Mouse (Mus musculus) kidney, postnatal 4 days (tissue): ENCODE data around the gene Gls.

Source experiments
- DNase-seq, 2 experiments: peaks; one replicate each; pipeline ENCODE4 v3.0.0; 2021; ENCODE audit warnings: mixed read lengths in 2 of 2

Gene Gls

GRCm38 (mm10) chr1:52152936-52153335 is 80.1 kb downstream of the Gls start:
- no peak for DNase-seq

GRCm38 (mm10) chr1:52152369-52152768 is 80.7 kb downstream of the Gls start:
- DNase-seq = no peak

GRCm38 (mm10) chr1:52151166-52151565 is 81.9 kb downstream of the Gls start:
- DNase-seq = no peak

- DNase-seq = peak; percentile 33 to 49
Measured at GRCm38 (mm10) chr1:52150676-52151075, 82.4 kb downstream of the Gls start.

GRCm38 (mm10) chr1:52149934-52150346 is 83.1 kb downstream of the Gls start:
- no peak for DNase-seq

DNA sequence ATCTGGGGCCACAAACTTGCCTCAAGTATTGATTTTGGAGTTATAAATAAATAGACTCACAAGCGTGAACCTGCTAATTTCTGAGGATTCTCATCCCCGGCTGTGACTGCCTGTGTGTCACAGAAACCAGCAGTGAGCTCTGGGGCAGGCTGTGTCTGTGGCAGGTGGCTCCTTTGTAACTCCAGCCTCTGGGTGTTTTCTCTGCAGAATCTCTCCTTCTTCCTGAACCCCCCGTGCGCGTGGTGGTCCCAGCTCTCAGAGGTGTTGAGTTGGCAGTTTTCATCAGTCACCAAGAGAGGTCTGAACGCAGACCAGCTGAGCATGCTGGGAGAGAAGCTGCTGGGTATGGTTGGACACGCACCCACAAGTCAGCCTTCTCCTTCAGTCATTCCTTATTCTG is 84.3 kb downstream of the Gls start:
- no peak for DNase-seq

DNA sequence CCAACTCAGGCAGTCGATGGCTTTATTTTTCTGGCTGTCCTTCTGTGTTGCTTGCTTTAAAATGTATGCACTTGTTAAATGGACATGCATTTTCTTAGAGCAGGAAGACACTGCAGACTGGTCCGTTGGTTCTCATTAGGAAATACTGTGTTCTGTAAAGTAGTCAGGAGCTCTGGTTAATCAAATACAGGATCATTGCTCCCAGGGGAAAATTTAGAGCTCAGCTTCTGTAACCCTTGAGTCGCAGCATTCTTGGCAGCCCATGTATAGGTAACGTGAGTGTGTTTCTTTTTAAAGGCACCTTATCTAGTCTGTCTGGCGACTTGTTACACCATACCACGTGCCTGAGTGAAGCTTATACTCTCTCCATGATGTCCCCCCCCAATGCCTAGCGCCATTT is 84.9 kb downstream of the Gls start:
- no peak for DNase-seq

GRCm38 (mm10) chr1:52147431-52147830 is 85.6 kb downstream of the Gls start:
- no peak for DNase-seq

- peak; percentile 67 to 77 for DNase-seq
Measured at GRCm38 (mm10) chr1:52146214-52146970, 86.6 kb downstream of the Gls start.

GRCm38 (mm10) chr1:52144907-52145306 is 88.1 kb downstream of the Gls start:
- no peak for DNase-seq

DNA sequence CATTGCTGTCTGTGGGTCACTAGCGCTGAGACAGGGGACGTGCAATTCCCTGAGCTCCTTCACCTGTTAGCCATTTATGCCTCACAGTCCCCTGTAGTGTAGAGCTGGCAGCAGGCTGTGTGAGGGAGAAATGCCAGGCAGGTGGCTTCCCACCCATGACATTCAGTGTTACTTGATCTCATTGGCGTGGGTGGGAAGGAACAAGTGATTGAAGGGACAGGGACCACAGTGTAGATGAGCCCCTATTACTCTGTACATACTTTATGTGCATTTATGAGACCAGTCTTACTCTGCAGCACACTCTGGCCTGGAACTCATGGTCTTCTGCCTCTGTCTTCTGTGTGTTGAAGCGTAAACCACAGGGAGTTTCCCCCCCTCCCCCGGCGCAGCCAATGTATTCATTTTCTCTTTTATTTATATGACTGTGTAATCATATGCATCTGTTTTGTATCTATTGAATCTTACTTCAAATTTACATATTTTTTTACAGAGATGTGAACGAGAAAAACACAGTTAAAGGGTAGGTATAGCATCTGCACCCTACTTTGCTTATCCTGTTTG is 89.4 kb downstream of the Gls start:
- DNase-seq = no peak

DNA sequence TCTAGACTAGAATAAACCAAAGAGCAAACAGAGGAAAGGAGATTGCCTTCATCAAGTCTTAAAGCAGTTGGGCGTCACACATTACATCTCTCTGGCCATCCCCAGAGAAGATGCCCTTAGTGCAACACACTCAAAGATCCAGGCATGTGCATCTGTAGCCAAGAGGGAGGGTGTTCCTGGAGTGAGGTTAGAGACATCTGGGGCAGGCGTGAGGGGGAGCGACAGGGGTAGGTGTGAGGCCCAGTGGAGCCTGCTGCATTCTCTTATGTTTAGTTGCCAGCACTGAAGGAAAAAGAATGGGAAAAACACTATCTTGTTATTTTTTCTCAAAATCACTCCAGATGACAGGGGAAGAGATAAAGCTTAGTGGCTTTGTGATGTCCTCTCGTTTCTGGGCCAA is 89.8 kb downstream of the Gls start:
- DNase-seq = no peak

DNA sequence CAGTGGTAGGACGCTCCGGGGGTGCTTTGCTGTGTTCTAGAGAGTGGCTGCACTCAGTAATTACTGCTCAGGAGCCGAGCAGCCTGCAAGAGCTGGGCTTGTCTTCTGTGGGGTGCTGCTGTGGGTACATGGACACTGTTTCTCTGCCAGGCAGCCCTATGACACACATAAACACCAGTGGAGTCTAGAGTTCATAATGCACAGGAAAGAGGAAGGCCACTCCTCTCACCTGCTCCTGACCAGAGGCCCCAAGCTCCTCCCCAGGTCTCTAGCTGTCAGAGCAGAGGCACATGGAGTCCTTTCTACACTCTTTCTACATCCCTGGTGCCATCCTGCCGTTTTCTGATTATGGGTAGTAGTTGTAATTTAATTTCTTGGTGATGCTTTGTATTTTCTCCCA is 90.9 kb downstream of the Gls start:
- no peak for DNase-seq

DNA sequence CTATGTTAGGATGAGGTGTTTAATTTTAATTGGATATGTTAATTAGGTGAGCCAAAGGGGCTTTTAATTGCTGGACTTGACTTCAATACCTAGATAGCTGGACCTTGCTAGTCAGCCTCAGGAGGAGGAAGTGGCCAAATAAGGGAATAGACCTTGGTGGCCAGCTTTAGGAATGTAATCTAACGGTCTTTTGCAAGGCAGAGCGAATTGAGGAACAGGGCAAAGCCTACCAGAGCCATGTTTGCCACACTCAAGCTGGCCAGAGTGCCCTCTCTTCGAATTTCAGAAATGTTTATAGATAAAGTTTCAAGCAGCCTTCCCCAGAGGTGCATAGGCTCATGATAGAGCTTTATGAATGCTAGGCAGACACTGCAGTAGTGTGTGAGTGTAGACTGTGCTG is 91.5 kb downstream of the Gls start:
- DNase-seq = no peak

GRCm38 (mm10) chr1:52140534-52140933 is 92.5 kb downstream of the Gls start:
- no peak for DNase-seq

- DNase-seq = no peak
Measured at GRCm38 (mm10) chr1:52137292-52137691, 95.7 kb downstream of the Gls start.

GRCm38 (mm10) chr1:52133254-52133653 is 99.8 kb downstream of the Gls start:
- no peak for DNase-seq

GRCm38 (mm10) chr1:52131787-52132377 is 101.2 kb downstream of the Gls start:
- no peak for DNase-seq

DNA sequence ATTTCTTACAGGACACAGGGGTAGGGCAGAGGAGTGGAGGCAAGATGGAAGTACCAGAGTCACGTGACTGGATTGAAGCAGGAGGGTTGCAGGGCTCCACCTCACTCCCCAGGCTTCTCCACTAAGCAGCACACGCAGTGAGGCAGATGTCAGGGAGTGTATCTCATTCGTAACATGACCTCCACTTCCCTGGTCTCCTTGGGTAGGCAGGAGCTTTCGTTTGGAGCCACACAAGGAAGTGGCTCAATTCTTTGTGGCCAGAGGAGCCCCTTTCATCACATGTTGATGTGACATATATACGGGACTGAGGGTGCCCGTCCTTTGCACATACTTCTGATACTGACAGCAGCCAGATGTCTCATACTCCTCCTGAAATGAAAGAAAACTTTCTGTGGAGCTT is 103.2 kb downstream of the Gls start:
- no peak for DNase-seq

DNA sequence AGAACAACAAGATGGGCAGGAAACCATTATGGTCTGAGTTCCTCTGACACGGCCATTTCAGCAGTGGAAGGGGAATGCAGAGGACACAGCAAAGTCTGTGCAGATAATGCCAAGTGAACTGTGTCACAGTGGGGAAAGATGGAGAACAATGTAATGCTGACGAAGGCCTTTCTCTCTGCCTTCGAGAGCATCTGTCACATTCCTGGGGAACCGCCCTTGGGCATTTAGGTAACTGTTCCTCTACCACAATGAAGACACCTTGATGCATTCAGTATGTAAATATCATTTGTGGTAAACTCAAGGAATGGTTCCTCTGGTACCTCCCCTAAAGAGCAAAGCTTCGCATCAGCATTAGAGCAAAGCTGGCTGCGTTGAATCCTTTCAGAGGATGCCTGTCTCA is 105.7 kb downstream of the Gls start:
- DNase-seq = no peak

DNA sequence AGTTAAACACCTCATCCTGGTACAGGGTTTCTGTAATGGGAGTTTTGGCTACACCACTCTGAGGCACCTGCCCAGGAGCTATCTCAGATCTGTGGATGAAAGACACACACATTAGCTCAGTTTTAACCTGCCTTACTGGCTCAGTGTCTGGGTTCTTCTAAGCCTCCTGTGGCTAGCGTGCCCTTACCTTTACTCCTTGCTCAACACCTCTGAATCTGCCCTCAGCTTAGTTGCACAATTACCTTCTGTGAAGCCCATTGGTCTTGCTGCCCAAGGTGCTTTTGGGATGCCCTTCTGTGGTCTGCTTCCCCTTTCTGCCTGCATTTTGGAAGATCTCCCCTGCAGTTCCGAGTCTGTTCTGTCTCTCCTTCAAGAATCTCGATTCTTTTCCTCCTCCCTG is 108.2 kb downstream of the Gls start:
- no peak for DNase-seq

- DNase-seq = no peak
Measured at GRCm38 (mm10) chr1:52121052-52121451, 112.0 kb downstream of the Gls start.

- no peak for DNase-seq
Measured at GRCm38 (mm10) chr1:52120191-52120590, 112.8 kb downstream of the Gls start.

DNA sequence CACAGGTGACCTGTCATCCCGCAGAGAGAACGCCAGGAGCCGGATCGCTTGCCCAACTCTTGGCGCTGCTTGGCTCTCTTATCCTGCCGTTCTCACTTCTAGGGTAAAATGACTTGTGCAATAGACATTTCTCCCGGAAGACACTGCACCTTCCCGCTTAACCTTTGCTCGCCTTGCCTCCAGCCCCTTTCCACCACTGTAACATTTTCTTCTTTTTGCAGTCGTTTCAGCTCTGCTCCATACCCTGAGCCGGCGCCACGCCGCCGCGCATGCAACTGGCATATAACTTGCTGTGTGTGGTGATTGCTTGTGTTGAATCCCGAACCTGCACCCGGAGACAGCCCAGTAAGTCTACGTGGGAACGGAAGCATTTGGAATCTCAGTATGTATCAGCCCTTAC is 113.3 kb downstream of the Gls start:
- peak in 1 of 2 experiments; percentile 39 for DNase-seq
